Mouse (Mus musculus): ENCODE data around the gene Habp4.

The Habp4 gene

DNA sequence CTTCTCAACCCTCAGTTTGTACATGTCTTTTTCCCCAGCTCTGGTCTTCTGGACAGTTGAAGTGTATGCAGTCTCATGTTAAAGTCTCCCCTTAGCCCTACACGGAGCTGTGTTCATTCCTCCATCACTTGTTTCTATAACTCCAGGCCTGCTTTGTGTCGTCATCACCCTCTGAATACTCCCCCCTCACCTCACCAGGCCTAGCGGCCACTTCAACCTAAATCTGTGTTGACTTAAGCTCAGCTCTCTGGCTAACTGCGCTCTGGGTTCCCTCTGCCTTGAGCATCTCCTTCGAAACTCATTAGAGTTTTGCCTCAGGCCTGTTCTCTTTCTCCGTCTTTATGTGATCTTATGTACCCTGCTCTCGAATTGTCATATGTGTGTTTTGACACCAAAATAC lies 16.4 kb downstream of the Habp4 start:
- DNase-seq (ENCODE audit: low spot score in 2 of 2) = no peak

DNA sequence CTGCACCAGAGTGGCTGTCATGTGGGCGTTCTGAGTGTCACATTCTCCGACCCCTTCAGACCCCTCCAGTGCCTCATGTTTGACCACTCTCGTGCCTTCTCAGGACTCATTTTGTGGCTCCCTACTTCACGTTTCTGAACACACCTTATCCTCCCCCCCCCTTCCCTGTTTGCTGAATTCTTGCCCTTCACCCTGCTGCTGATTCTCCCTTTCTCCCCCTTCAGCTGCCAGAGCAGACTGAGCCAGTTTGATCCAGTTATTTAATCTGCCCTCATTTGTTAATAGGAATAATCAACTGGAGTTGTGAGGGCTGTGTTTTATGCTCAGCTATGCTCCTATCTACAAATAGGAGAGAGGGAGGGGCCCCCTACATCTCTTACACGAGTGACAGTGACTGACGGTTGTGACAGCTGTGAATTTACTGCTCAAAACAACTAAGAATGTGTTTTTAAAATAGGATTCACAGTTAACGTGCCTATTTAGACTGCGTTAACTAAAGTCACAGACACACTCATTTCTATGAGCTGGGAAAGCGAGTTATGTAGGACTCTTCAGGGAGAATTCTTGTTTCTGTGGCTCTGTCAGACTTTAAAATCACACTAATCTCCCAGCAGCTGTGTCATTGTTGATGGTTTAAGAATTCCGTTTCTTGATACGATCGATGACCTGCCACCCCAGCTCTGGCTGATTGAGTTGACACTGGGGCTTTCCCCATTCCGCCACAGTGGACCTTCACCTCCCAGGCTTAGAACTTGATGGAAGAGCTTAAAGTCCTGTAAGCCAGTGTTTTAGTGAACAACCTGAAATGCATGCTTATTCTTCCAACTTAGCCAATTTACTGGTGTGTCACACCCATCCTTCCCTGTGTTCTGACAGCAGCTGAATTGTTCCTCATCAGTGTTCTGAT lies 17.4 kb downstream of the Habp4 start:
- no peak for DNase-seq (ENCODE audit: low spot score in 2 of 2)

DNA sequence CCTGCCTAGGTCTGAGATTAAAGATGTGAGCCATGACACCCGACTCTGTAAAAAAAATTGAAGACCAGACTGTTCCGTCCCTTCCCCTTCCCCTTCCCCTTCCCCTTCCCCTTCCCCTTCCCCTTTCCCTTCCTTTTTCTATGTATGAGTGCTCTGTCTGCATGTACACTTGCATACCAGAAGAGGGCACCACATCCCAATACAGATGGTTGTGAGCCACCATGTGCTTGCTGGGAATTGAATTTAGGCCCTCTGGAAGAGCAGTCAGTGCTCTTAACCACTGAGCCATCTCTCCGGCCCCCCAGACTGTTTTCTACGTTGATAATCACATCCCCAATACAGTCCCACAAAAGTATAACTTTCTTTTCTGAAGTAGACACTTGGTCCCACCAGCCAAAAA lies 18.7 kb downstream of the Habp4 start:
- no peak for DNase-seq (ENCODE audit: low spot score in 2 of 2)

DNA sequence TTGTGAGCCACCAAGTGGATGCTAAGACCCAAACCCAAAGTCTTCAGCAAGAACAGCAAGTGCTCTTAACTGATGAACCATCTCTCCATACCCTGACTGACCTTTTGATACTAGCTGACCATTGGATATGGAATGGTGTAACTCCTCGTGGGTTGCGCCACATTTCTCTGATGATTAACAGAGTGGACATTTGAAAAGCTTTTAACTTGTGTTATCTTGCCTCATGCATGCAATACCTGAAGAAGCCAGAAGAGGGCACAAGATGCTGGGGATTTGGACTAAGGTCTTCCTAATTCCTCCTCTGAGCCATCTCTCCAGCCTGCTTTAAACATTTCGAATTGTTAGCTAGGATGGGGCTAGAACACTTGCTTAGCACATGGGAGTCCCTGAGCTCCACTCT lies 19.3 kb downstream of the Habp4 start:
- peak; percentile 31 to 36 for DNase-seq (ENCODE audit: low spot score in 2 of 2)

DNA sequence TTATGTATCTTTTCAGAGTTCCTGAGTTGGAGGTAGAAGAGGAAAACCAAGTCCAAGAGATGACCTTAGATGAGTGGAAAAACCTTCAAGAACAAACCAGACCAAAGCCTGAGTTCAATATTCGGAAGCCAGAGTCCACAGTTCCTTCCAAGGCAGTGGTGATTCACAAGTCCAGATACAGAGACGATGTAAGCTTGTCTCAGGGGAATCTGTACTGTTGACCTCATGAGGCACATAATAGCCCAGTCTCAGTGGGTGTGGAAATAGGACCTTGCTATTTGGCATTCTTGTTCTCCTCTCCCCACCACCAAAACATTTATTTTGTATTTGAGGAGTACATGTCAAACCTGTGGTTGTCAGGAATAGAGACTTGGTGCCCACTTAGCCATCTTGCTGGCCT lies 20.5 kb downstream of the Habp4 start:
- no peak for DNase-seq (ENCODE audit: low spot score in 2 of 2)

DNA sequence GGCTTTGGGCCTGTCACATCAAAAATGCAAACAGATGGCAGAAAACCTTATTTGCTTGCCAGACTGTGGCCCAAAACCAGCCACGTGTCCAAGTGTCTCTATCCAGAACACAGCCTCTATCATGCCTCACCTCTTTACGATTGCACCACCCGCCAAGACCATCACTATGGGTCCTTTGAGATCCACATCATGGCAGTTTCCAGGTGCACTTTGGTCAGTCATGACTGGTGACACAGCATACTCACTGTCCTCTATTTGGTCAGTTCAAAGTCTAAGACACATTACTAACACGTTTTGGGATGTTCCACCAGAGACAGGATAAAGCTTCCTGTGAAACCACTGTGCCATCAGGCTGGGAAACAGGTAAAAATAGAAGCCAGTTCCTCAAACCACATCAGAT lies 22.0 kb downstream of the Habp4 start:
- no peak for DNase-seq (ENCODE audit: low spot score in 2 of 2)

DNA sequence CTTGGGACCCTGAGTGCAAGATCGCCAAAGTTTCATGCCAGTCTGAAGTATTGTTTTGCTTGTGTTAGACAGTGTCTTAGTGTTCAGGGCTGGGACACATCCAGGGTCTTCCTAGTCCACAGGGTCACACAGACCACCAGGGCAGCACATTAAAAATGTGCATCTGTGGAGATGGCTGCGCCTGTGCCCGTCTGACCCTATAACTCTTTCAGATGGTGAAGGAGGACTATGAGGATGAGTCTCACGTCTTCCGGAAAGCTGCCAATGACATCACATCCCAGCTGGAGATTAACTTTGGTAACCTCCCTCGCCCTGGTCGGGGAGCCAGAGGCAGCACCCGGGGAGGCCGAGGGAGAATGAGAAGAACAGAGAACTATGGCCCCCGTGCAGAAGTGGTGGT lies 22.7 kb downstream of the Habp4 start:
- DNase-seq (ENCODE audit: low spot score in 2 of 2) = no peak

DNA sequence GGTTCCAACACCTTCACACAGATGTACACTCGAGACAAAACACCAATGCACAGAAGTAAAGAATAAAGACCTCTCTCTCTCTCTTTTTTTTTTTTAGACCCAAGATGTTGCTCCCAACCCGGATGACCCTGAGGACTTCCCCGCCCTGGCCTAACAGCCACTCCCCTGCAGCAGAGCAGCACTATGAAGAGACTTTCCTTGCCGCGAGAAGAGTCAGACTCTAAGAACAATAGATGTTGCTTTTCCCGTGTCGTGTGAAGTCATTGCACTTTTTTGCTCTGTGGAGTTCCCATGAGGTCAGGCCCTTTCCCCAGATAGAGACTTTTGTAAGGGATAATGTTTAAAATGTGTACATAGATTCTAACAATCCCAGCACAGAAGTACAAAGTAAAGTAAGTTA lies 23.6 kb downstream of the Habp4 start:
- no peak for DNase-seq (ENCODE audit: low spot score in 2 of 2)

DNA sequence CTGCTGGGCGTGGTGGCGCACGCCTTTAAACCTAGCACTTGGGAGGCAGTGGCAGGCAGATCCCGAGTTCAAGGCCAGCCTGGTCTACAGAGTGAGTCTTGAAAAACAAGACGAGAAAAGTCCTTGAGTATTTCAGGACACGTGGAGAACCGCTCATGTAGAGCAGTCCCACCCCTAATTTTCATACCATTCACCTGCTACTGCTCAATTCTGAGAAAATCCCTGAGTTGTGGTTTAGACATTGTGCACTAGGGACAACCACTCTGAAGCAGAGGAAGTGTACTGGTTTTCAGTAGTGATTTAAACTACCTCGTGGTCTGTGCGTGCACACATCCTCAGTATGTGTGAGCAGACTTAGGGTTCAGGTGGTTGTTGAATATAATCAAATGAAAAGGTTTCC lies 24.0 kb downstream of the Habp4 start:
- no peak for DNase-seq (ENCODE audit: low spot score in 2 of 2)

DNA sequence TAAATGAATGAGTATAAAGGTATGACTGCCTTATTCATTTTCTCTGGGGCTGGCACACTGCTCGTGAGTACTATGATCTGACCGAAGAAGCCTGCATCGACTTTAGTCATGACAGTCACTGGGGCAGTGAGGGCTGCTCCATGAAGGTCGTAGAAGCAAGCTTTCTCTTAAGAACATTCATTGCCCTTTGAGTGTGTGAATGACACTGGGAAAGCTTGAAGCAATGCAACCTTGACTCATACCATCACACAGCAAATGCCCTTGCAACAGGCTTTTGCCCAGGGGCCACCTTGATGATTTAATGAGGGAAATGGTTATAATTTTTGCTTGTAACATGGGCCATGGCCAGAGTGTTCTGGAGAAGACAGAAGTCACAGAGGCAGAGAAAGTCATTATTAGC lies 24.9 kb downstream of the Habp4 start:
- DNase-seq (ENCODE audit: low spot score in 2 of 2) = no peak

DNA sequence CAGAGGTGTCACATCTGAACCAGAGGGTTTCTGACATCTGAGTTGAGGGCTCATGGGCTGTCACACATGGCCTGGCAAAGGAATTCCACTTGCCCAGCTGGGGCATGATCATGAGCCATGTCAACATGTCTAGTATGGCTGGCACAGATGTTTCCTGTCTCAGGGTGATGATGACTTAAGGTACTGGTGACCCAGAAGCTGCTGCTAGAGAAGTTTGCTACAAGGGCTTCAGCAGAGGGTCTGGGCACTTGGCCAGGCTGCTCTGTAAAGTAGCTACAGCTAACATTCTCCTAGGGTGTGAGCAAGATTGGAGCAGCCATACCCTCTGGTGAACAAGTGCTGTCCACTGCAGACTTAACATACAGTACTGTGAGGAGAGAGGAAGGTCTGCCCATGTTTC lies 25.4 kb downstream of the Habp4 start:
- DNase-seq (ENCODE audit: low spot score in 2 of 2) = no peak

DNA sequence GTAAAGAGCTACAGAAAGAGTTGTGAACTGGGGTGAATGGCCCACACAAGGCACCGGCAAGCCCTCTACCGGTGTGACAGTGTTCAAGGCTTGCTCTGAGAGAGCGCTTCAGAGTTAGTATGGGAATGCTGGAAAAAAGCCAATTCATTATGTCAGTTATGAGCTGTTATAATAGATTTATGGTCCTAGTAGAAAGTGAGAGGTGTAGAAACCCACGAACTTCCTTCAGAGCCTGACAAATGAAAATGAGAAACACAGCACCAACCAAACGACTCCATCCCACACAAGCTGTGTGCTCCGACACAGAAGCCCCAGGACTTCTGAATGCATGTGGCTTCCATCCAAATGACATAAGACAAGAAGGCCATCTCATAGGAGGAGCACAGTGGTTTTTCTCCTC lies 36.3 kb downstream of the Habp4 start:
- no peak for DNase-seq (ENCODE audit: low spot score in 2 of 2)

DNA sequence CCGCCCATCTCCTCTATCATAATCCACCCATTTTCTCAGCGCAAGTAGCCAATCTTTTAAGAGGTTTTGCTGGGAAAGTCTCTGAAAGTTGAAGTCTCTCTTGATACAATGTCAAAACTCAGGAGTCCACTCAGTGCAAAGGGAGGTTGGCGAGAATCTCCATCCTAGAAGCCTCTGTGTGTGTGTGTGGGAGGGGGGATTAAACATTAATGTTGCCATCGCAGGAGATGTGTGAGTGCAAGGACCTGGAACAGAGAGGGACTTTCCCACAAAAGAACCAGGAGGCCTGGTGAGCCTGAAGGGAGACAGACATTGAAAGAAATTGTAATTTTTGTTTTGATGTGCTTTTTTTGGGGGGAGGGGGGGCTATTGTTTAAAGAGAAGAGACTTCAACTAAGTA lies 36.7 kb downstream of the Habp4 start:
- DNase-seq (ENCODE audit: low spot score in 2 of 2) = no peak

DNA sequence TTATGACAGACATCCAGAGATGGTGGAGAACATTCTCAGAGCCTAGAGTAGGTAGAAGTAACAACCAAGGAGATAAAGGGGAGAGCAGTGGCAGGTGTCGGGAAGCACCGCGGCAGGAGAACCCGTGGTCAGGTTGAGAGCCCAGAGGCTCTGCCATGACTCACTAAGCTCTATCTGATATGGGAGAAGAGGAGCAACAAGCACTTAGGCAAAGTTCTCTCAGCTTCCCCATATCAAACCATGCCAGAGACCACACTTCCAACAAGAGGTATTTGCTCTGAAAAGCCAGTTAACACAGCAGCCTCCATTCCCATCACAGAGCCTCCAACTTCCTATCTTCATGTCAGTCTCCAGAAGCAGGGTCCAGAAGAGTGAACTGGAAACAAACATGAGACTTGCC lies 39.3 kb downstream of the Habp4 start:
- no peak for DNase-seq (ENCODE audit: low spot score in 2 of 2)

DNA sequence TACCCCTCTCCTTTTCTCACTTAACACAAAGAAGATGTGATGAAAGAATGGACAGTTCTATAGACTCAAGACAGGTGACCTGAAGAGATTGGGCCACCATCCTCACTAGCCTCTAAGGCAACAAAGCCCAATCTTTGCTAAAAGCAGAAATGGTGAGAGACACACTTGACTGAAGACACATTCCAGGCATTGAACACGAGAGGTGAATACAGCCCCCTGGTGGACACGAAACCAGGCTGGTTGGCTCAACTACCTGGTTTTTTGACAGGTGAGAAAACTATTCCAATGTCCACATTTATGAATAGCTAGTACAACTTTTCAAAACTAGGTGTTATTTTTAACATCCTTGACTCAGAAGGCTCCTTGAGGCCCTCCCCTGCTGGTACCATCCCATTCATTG lies 43.1 kb downstream of the Habp4 start:
- DNase-seq (ENCODE audit: low spot score in 2 of 2) = peak in 1 of 2 experiments; percentile 30

DNA sequence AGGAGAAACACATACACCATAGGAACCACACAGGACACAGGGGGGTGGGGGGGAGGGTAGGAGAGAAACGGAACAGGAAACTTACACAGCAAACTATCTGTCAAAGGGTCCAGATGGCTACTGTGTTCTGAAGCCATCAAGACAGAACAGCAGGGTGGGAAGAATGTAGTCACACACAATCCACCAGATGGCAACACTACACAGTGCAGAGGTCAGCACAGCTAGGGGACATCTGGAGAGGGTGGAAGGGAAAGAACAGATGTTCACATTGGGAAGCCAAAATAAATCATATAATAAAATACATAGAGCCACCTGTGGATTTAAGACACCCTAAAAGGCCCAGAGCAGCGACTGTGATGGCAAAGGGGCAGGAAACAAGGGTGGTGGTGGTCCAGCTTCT lies 43.6 kb downstream of the Habp4 start:
- no peak for DNase-seq (ENCODE audit: low spot score in 2 of 2)

DNA sequence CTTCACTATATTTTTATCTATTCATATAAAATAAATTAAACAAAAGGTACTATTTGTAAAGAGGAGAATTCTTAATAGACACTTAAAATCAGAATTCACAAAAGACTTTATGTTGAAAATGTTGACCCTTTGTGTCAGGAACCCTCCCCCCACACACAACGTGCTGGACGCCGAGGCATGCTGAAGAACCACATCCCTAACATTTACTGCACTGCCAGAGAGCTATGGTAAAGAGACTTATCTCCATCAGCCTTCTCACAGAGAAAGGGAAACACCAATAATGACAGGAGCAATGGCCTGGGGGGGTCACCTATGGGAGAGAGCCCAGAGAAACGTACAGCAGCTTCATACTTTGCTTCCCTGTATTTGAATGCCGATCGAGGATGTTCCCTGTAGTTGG lies 46.5 kb downstream of the Habp4 start:
- DNase-seq (ENCODE audit: low spot score in 2 of 2) = no peak

DNA sequence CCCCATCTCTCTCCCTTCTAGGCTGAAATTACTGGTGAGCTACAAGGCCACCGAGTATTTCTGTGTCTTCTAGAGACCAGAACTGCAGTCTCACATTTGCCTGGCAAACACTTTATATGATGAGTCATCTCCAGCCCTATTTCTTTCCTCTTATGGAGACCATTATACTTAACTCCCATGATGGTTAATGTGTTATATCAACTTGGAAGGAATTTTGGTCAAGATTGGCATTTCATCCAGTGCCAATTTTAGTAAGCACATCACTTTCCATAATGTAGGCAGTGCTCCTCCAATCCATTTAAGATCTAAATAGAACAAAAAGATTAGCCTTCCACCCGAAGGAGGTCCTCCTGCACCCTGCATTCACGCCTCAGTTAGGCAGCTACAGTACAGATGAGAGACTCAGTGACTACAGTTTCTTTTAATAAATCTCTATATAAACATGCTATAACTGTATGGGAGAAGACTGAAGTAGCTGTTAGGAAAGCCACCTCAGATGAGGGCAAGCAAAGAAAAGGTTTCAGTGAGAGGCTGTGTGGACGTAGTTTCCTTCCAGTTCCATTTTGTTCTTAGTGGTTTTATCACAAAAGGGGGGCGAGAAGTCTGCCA lies 50.5 kb downstream of the Habp4 start:
- DNase-seq (ENCODE audit: low spot score in 2 of 2) = no peak

DNA sequence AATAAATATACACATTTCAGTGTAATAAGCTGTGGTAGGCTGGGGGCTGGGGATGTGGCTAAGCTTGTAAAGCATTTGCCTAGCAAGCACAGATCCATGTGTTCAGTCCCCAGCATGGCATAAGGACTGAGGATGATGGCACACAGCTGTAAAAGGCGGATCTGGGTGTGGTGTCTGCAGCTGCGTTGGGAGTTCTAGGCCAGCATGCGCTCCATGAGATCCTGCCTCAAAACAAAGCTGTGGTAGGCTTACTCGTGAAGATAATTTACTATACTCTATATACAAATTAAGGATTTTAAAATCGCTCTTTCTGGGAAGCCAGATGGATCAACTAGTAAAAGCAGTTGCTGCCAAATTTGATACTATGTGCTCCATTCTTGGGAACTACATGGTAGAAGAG lies 53.3 kb downstream of the Habp4 start:
- no peak for DNase-seq (ENCODE audit: low spot score in 2 of 2)

DNA sequence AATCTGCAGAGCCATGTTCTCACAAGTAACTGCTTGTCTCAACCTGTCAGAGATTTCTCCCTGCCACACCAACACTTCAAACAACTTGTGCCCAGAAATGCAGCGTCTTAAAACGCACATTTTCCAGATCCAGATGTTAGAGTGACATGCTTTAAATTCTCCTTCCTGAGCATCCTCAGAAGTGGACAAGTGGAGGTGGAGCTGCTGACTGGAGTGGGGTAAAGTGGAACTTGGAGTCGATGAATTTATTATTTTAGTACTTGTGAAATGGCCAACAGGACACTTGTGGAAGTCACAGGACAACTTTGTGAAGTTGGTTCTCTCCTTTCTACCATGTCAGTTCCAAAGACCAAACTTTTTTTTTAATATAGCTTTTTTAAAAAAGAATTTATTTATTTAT lies 64.1 kb downstream of the Habp4 start:
- DNase-seq (ENCODE audit: low spot score in 2 of 2) = no peak

DNA sequence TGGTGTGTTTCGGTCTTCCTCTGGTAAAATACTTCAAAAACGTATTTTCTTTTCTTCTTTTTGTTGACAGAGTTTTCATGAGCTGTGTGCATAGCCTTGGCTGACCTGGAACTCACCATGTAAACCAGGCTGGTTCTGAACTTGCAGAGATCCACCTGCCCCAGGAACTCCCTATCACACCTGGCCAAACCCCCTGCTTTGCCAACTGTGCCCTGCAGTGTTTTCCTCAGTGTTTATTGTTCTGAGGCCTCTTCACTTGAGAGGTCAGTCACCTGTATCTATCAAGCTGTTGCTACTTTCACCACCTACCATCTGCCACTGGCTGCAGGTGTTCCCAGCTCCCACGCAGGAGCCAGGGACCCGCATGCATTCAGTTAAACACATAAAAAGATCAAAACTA lies 65.1 kb downstream of the Habp4 start:
- DNase-seq (ENCODE audit: low spot score in 2 of 2) = no peak

DNA sequence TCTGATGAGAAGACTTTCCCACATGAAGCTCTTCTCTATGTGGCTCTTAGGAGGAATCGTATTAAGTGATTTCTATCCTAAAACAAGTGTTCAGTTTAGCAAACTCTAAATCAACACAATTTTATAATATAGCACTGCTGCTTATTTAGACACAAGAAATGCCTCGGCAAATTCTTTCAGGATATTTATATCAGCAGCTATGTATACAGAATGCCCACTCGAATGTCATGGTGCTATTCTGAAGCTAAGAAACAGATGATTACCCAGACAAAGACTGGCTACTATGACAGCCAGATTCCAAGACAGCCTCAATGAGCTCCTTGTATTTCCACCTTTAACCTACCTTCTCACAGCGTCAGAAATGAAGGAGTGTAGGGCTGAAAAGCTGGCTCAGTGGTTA lies 71.5 kb downstream of the Habp4 start:
- DNase-seq (ENCODE audit: low spot score in 2 of 2) = no peak

DNA sequence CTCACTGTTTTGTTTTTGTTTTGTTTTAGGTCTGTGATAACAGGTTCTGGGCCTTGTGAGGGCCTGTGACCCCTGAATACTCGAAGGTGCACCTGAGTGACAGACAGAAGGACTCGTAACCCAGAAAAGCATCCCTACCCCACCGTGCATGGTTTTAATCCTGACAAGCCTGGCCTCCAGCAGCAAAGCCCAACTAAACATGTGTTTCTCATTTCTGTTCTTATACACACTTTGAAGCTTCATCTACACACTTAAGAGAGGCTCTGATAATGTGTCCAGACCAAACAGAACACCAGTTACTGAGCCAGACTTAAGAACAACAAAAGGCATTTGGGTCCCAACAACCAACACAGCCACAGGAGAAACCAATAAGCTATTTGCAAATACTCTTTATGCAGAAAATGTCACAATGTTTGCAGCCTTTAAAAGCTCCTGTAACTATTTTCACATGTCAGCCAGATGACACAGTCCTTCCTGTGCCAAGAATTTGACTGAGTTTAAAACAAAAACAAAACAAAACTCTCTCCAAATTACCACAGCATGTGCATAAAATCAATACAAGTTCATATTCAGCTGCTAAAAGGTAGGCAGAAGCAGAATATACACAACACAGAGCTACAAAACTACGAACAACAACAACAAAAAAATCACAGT lies 73.6 kb downstream of the Habp4 start:
- no peak for DNase-seq (ENCODE audit: low spot score in 2 of 2)

Data from natural killer cell, adult 2 months (primary cell).